Mouse (Mus musculus): ENCODE measurements around the gene Eftud2. TPM values are rescaled to one million over a fixed set of nuclear protein-coding genes. Genes with fewer than 3 reads are reported as not detected.

Eftud2 gene
- polyA plus RNA-seq, 1 experiment from 2014 or later = 238 TPM

- Histone ChIP-seq H3K36me3 (no peaks in the 10 kb centered on the region), H3K9me3 (no peaks in the 10 kb centered on the region), H3K4me1 (peaks cover 34% of the 10 kb centered on the region), H3K4me3 (no peak overlapping the region), H3K27ac (no peak overlapping the region; the same call in 1 of the 2 replicates), H3K27me3 (ENCODE audit: insufficient read depth, poor library complexity, severe bottlenecking) (peaks cover 86% of the 10 kb centered on the region)
- peak; percentile 88 for DNase-seq (ENCODE audit: low spot score)
- WGBS = 35% methylated on average over 9 of the region's 9 CpGs
Measured at GRCm38 (mm10) chr11:102895779-102896178, 15.0 kb upstream of the Eftud2 start.

GRCm38 (mm10) chr11:102894716-102895115 lies 13.9 kb upstream of the Eftud2 start:
- WGBS = 85% methylated on average over 4 of the region's 4 CpGs
- Histone ChIP-seq H3K4me1 (peaks cover 34% of the 10 kb centered on the region), H3K4me3 (no peak overlapping the region), H3K9me3 (no peaks in the 10 kb centered on the region), H3K36me3 (no peaks in the 10 kb centered on the region), H3K27me3 (ENCODE audit: insufficient read depth, poor library complexity, severe bottlenecking) (peaks cover 85% of the 10 kb centered on the region), H3K27ac (no peak overlapping the region)
- DNase-seq (ENCODE audit: low spot score) = no peak

GRCm38 (mm10) chr11:102893015-102893651 lies 12.3 kb upstream of the Eftud2 start:
- peak overlapping the region; percentile 42 for H3K27ac ChIP-seq
- 3% methylated on average over 43 of the region's 43 CpGs for WGBS

GRCm38 (mm10) chr11:102890096-102890495 lies 9.3 kb upstream of the Eftud2 start:
- no peak overlapping the region for H3K4me3 ChIP-seq
- no peaks in the 10 kb centered on the region for H3K36me3 ChIP-seq
- no peak overlapping the region for H3K27ac ChIP-seq
- 70% methylated on average over 5 of the region's 5 CpGs for WGBS
- H3K9me3 ChIP-seq = no peaks in the 10 kb centered on the region
- peaks cover 10% of the 10 kb centered on the region; the same call in 1 of the 2 replicates for H3K4me1 ChIP-seq
- H3K27me3 ChIP-seq (ENCODE audit: insufficient read depth, poor library complexity, severe bottlenecking) = peaks cover 81% of the 10 kb centered on the region
- DNase-seq (ENCODE audit: low spot score) = no peak

More at GRCm38 (mm10) chr11:102893015-102893651, 12.3 kb upstream of the Eftud2 start:
- no peaks in the 10 kb centered on the region for H3K9me3 ChIP-seq
- peak; percentile 92 for DNase-seq (ENCODE audit: low spot score)
- no peaks in the 10 kb centered on the region for H3K36me3 ChIP-seq
- H3K27me3 ChIP-seq (ENCODE audit: insufficient read depth, poor library complexity, severe bottlenecking) = peaks cover 81% of the 10 kb centered on the region
- H3K4me3 ChIP-seq = peak overlapping the region; percentile 55
- peaks cover 30% of the 10 kb centered on the region for H3K4me1 ChIP-seq

- H3K27me3 ChIP-seq (ENCODE audit: insufficient read depth, poor library complexity, severe bottlenecking) = peaks cover 67% of the 10 kb centered on the region
- no peaks in the 10 kb centered on the region for H3K36me3 ChIP-seq
- H3K4me3 ChIP-seq = no peak overlapping the region
- DNase-seq (ENCODE audit: low spot score) = no peak
- WGBS = 73% methylated on average over 3 of the region's 3 CpGs
- H3K9me3 ChIP-seq = no peaks in the 10 kb centered on the region
- H3K4me1 ChIP-seq = peaks cover 19% of the 10 kb centered on the region
- no peak overlapping the region for H3K27ac ChIP-seq
Measured at GRCm38 (mm10) chr11:102888135-102888534, 7.3 kb upstream of the Eftud2 start.

- Histone ChIP-seq H3K27me3 (ENCODE audit: insufficient read depth, poor library complexity, severe bottlenecking) (peaks cover 65% of the 10 kb centered on the region), H3K4me1 (peaks cover 15% of the 10 kb centered on the region), H3K36me3 (no peaks in the 10 kb centered on the region), H3K4me3 (no peak overlapping the region), H3K27ac (no peak overlapping the region), H3K9me3 (no peaks in the 10 kb centered on the region)
- DNase-seq (ENCODE audit: low spot score) = no peak
- 78% methylated on average over 5 of the region's 5 CpGs for WGBS
Measured at GRCm38 (mm10) chr11:102887433-102887832, 6.6 kb upstream of the Eftud2 start.

- 58% methylated on average over 10 of the region's 10 CpGs for WGBS
- H3K36me3 ChIP-seq = no peaks in the 10 kb centered on the region
- no peak within 1 kb of the TSS for H3K4me3 ChIP-seq
- H3K27ac ChIP-seq = peak within 1 kb of the TSS; percentile 42
- peaks cover 23% of the 10 kb centered on the region for H3K4me1 ChIP-seq
- DNase-seq (ENCODE audit: low spot score) = no peak
- peaks cover 54% of the 10 kb centered on the region for H3K27me3 ChIP-seq (ENCODE audit: insufficient read depth, poor library complexity, severe bottlenecking)
- H3K9me3 ChIP-seq = no peaks in the 10 kb centered on the region
Measured at GRCm38 (mm10) chr11:102884616-102885219, 3.9 kb upstream of the Eftud2 start, which contains the start of gene Fam187a. TSS of gene Fam187a (plus strand) at chr11:102885169.

- no peak for DNase-seq (ENCODE audit: low spot score)
- H3K36me3 ChIP-seq = peaks cover 12% of the 10 kb centered on the region
- no peaks in the 10 kb centered on the region for H3K9me3 ChIP-seq
- H3K4me3 ChIP-seq = peak overlapping the region; percentile 86
- peaks cover 30% of the 10 kb centered on the region for H3K4me1 ChIP-seq
- peaks cover 26% of the 10 kb centered on the region; the same call in 1 of the 2 replicates for H3K27me3 ChIP-seq (ENCODE audit: insufficient read depth, poor library complexity, severe bottlenecking)
- H3K27ac ChIP-seq = peak overlapping the region; percentile 98
- 16% methylated on average over 13 of the region's 13 CpGs for WGBS
Measured at GRCm38 (mm10) chr11:102881314-102882198, 771 bp upstream of the Eftud2 start.

GRCm38 (mm10) chr11:102879558-102879957 lies 1.2 kb downstream of the Eftud2 start:
- Histone ChIP-seq H3K9me3 (no peaks in the 10 kb centered on the region), H3K4me3 (peak overlapping the region; percentile 86), H3K27ac (no peak overlapping the region), H3K4me1 (peaks cover 26% of the 10 kb centered on the region), H3K27me3 (ENCODE audit: insufficient read depth, poor library complexity, severe bottlenecking) (peaks cover 12% of the 10 kb centered on the region; the same call in 1 of the 2 replicates), H3K36me3 (peaks cover 32% of the 10 kb centered on the region)
- 87% methylated on average over 2 of the region's 2 CpGs for WGBS
- no peak for DNase-seq (ENCODE audit: low spot score)

GRCm38 (mm10) chr11:102874801-102875334 lies 5.9 kb downstream of the Eftud2 start:
- DNase-seq (ENCODE audit: low spot score) = no peak
- 90% methylated on average over 7 of the region's 7 CpGs for WGBS
- no peak overlapping the region for H3K4me3 ChIP-seq
- no peaks in the 10 kb centered on the region for H3K27me3 ChIP-seq (ENCODE audit: insufficient read depth, poor library complexity, severe bottlenecking)
- no peaks in the 10 kb centered on the region for H3K9me3 ChIP-seq
- H3K27ac ChIP-seq = no peak overlapping the region
- H3K36me3 ChIP-seq = peaks cover 67% of the 10 kb centered on the region
- H3K4me1 ChIP-seq = peaks cover 9% of the 10 kb centered on the region

- H3K9me3 ChIP-seq = no peaks in the 10 kb centered on the region
- DNase-seq (ENCODE audit: low spot score) = no peak
- H3K27ac ChIP-seq = no peak overlapping the region
- WGBS = 55% methylated on average over 4 of the region's 4 CpGs
- no peaks in the 10 kb centered on the region for H3K27me3 ChIP-seq (ENCODE audit: insufficient read depth, poor library complexity, severe bottlenecking)
- no peak overlapping the region for H3K4me3 ChIP-seq
- no peaks in the 10 kb centered on the region for H3K4me1 ChIP-seq
- peaks cover 92% of the 10 kb centered on the region for H3K36me3 ChIP-seq
Measured at GRCm38 (mm10) chr11:102864272-102864671, 16.5 kb downstream of the Eftud2 start.

- Histone ChIP-seq H3K9me3 (no peaks in the 10 kb centered on the region), H3K36me3 (peaks cover 96% of the 10 kb centered on the region), H3K4me1 (no peaks in the 10 kb centered on the region), H3K4me3 (no peak overlapping the region), H3K27me3 (ENCODE audit: insufficient read depth, poor library complexity, severe bottlenecking) (no peaks in the 10 kb centered on the region), H3K27ac (no peak overlapping the region)
- DNase-seq (ENCODE audit: low spot score) = no peak
- WGBS = 94% methylated on average over 8 of the region's 8 CpGs
Measured at GRCm38 (mm10) chr11:102859933-102860332, 20.9 kb downstream of the Eftud2 start.

Data from heart, embryonic 10.5 days (tissue).